Mouse (Mus musculus) spleen, adult 2 months (tissue): ENCODE measurements around the gene Aplp1.

Experiments used
- CTCF ChIP-seq: fragments of 200-500 bp; IDR thresholded peaks from 2 replicates; pipeline ENCODE4 v1.5.1; 2011; ENCODE audit warnings: mild to moderate bottlenecking, inconsistent platforms; ENCODE audit not compliant: insufficient read depth, insufficient read length, insufficient replicate concordance; ENCODE audit errors: extremely low read depth
- POLR2A ChIP-seq: fragments of 200-500 bp; IDR thresholded peaks from 2 replicates; pipeline ENCODE4 v1.6.1; 2011; ENCODE audit warnings: low read depth, low read length, inconsistent platforms

DNA sequence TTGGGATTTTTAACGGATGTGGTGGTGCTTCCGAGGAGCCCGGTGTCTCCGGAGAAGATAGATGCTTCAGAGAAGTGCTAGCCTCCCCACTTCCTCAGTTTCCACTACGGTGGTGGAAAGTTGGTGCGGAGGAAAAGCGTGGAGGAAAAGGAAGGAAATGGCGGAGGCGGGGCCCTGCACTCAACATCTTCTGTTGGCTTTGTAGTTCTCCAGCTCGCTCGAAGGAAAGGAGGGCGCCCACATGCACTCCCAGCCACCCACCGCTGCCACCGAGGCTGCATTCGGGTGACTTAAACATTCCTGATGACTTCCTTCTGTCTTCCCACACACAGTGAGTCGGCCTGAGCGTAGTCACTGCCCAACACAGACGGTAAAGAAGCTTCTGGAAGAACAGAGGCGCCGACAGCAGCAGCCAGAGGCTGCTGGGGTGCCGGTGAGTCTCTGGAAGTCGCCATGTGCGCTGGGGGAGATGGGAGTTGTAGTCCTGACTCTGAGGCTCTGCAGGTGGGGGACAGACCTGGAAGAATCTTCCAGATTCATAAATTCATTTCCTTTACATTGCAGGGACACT lies 22.2 kb downstream of the Aplp1 start:
- TF ChIP-seq CTCF (no peak), POLR2A (no peak)
